Mouse (Mus musculus): ENCODE data around the gene Suclg2.

DNA sequence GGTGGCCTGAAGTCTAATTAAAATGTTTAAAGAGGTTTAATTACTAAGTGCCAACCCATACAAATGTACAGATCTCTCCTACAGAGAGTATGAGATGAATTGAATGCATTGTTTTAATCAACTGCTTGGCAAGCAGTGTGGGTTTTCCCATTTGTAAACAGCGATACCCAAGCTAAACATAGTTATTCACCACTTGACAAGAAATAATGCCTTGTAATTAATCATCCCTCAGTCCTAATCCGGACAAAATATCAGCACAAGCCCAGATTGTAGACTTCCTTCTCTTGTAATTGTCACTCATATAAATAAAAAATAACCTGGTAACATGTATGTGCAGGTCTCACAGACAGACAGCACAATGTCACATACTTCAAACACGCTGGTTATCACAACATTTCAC, 183.4 kb downstream of the Suclg2 start:
- TF ChIP-seq POLR2A (IDR thresholded peaks at IDR 0.05; ENCODE audit: borderline replicate concordance, extremely low read depth, insufficient read depth, insufficient read length, poor library complexity, severe bottlenecking) (no peak), CTCF (IDR thresholded peaks at IDR 0.05; ENCODE audit: borderline replicate concordance, extremely low read depth, insufficient read depth, insufficient read length) (no peak)
